Mouse (Mus musculus) forebrain, embryonic 16.5 days (tissue): ENCODE measurements around the gene Ap5s1. TPM values are rescaled to one million over a fixed set of nuclear protein-coding genes. Genes with fewer than 3 reads are reported as not detected.

Source experiments
- ATAC-seq: fragments of 200-750 bp; cut with Nextera tagmentation; 2 replicates; pipeline ENCODE4 v1.8.0; 2017; ENCODE audit warnings: mild to moderate bottlenecking, moderate library complexity
- H3K27ac ChIP-seq: fragments of 300-500 bp; sonication (generic); 2 replicates; pipeline ENCODE4 v1.5.1; 2014; ENCODE audit warnings: low read length, control low read depth
- H3K27me3 ChIP-seq: fragments of 300-500 bp; sonication (generic); replicated peaks from 2 replicates; pipeline ENCODE4 v1.6.1; 2014; ENCODE audit warnings: low read length; ENCODE audit not compliant: control insufficient read depth, insufficient read depth
- H3K36me3 ChIP-seq: fragments of 300-500 bp; sonication (generic); 2 replicates; pipeline ENCODE4 v1.6.1; 2014; ENCODE audit not compliant: control insufficient read depth, insufficient read depth
- H3K4me1 ChIP-seq: fragments of 300-500 bp; sonication (generic); replicated peaks from 2 replicates; pipeline ENCODE4 v1.6.1; 2014; ENCODE audit warnings: low read length; ENCODE audit not compliant: control insufficient read depth, insufficient read depth
- H3K4me2 ChIP-seq: fragments of 300-500 bp; sonication (generic); 2 replicates; pipeline ENCODE4 v1.6.1; 2014; ENCODE audit warnings: mild to moderate bottlenecking, low read length, control low read depth
- H3K4me3 ChIP-seq: fragments of 300-500 bp; sonication (generic); replicated peaks from 2 replicates; pipeline ENCODE4 v1.5.1; 2014; ENCODE audit warnings: mild to moderate bottlenecking, low read length, control low read depth
- H3K9ac ChIP-seq: fragments of 300-500 bp; sonication (generic); replicated peaks from 2 replicates; pipeline ENCODE4 v1.6.1; 2014; ENCODE audit warnings: low read depth, low read length, control low read depth
- H3K9me3 ChIP-seq: fragments of 300-500 bp; sonication (generic); 2 replicates; pipeline ENCODE4 v1.6.1; 2016; ENCODE audit warnings: low read length; ENCODE audit not compliant: control insufficient read depth
- WGBS: fragments of 180-500 bp; shearing (Covaris S2); extraction: QIAGEN DNeasy Blood & Tissue Kit; methylation state at CpG from one replicate; pipeline ENCODE4 v1.1.7; 2014; 5-methylcytosine and 5-hydroxymethylcytosine counted together
- polyA plus RNA-seq: library from polyadenylated mRNA; unstranded; fragments of >200 nt; fragmentation: Nextera tagmentation; extraction: Ambion mirVana; gene quantifications from 2 replicates; pipeline ENCODE4 v1.2.1, GENCODE M21; 2015

Ap5s1 gene
- polyA plus RNA-seq, 1 experiment from 2014 or later, result 40.5 TPM

DNA sequence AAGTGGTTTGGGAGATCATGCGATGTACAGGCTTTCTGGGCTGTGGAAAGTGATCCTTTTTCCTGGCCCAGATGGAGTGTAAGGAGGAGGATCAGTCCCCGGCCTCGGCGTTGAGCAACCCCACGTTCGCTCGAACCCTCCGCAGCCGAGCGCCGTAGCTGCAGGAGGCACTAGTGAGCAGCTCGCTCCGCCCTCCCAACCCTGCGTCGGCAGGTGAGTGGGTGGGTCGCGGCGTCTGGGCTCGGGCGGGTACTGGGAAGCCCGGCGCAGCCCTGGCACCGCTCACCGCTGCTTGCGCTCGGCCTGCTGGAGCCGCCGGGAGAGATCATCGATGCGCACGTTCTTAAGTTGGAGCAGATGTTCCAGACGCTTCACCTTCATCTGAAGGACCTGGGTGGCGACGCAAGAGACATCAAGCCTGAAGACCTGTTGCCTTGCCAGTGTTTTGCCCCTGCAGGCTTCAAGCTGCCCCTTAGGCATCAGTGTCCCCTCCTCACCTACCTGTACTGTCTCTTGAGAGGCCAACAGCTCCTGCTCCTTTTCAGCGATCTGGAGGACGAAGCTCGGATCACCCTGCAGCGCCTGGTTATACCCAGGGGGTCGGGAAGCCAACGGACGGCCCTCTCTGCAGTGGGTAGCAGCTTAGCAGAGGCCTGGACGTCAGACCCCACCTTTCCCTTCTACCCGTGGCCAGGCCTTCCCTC, 35.3 kb upstream of the Ap5s1 start:
- Histone ChIP-seq H3K4me2 (0 out of 2 replicates have a peak overlapping the region, but pooled peaks have one; percentile 8), H3K36me3 (0 out of 2 replicates have a peak, but pooled peaks cover 2% of the 10 kb centered on the region), H3K9ac (0 out of 2 replicates have a peak overlapping the region, but pooled peaks have one; percentile 15), H3K4me1 (peaks cover 16% of the 10 kb centered on the region), H3K27me3 (peaks cover 14% of the 10 kb centered on the region), H3K27ac (no peak overlapping the region), H3K9me3 (no peaks in the 10 kb centered on the region), H3K4me3 (no peak overlapping the region)
- WGBS, result 16% methylated on average over 43 of the region's 43 CpGs
- ATAC-seq, result no peak

DNA sequence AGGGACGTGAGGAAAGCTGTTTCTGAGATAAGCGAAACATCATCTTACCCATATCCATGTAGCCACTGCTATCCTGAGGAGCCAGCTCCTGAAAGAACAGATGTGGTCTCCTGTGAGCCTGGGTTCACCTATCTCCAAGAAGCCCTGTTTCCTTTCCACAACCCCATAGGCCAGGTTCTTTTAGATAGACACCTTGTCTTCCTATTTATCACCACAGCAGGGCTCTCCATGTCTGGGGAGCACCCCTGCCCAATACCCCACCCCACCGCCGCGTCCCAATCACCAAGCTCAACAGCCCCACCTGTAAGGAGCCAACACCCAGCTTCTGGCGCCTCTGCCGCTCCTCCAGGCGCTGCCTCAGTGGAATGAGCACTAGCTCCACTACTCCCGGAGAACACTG, 34.6 kb upstream of the Ap5s1 start:
- Histone ChIP-seq H3K9me3 (no peaks in the 10 kb centered on the region), H3K36me3 (0 out of 2 replicates have a peak, but pooled peaks cover 2% of the 10 kb centered on the region), H3K27ac (no peak overlapping the region), H3K27me3 (peaks cover 14% of the 10 kb centered on the region), H3K4me3 (no peak overlapping the region), H3K4me1 (peaks cover 24% of the 10 kb centered on the region), H3K4me2 (no peak overlapping the region), H3K9ac (no peak overlapping the region)
- ATAC-seq, result no peak
- WGBS, result 52% methylated on average over 9 of the region's 9 CpGs

DNA sequence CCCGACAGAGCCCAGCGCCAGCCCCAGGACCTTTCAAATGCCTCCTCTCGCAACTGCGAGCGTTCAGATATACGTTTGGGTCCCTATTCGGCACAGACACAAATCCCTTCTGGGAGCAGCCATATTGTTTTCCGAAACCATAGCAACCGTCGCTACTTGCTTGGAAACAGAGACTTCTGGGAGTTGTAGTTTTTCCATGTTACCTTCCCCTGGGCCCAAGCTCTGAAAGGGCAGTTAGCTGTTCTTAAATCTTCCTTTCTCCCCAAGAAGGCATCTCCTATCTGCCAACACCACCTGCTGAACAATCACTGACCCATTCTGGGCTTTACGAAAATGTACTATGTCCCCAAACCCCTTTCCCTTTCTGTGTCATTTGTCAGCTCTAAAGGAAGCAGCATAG, 32.2 kb upstream of the Ap5s1 start:
- peak; percentile 79 for ATAC-seq
- no peak overlapping the region for H3K27ac ChIP-seq
- H3K9me3 ChIP-seq, result no peaks in the 10 kb centered on the region
- 5% methylated on average over 11 of the region's 11 CpGs for WGBS
- H3K9ac ChIP-seq, result peak overlapping the region; percentile 38; the same call in 1 of the 2 replicates
- peaks cover 38% of the 10 kb centered on the region for H3K4me1 ChIP-seq
- H3K27me3 ChIP-seq, result peaks cover 14% of the 10 kb centered on the region
- 0 out of 2 replicates have a peak, but pooled peaks cover 2% of the 10 kb centered on the region for H3K36me3 ChIP-seq
- H3K4me3 ChIP-seq, result peak overlapping the region; percentile 45
- H3K4me2 ChIP-seq, result peak overlapping the region; percentile 87

DNA sequence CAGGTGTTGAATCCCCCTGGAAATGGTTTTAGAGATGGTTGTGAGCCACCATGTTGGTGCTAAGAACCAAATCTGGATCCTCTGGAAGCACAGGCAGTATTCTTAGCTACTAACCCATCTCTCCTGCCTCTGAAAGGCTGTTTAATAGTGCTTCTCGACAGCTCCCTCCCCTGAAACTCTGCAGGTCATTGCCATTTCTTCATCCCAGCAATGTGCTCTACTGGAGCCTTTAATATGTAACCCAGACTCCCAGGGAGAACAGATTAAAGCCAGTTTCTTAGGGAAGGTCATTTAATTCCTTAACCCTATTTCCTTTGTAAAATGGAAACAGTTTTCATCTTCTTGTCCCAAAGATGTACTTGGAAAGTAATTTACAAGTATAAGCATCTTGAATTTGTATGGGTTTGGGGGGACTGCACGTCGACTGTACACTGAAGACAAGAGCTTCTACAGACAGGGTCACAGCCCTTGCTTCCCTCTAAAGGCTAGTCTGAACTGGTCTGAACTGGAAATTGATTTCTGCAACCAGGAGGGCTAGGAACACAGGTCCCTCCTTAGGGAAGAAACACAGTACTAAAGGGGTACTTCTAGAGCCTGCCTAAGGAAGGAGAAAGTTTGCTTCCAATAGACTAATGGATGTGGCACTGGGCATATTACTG, 31.5 kb upstream of the Ap5s1 start:
- Histone ChIP-seq H3K27me3 (peaks cover 14% of the 10 kb centered on the region), H3K4me3 (no peak overlapping the region), H3K27ac (no peak overlapping the region), H3K9ac (no peak overlapping the region), H3K9me3 (no peaks in the 10 kb centered on the region), H3K36me3 (0 out of 2 replicates have a peak, but pooled peaks cover 2% of the 10 kb centered on the region), H3K4me1 (peaks cover 38% of the 10 kb centered on the region), H3K4me2 (no peak overlapping the region)
- 66% methylated on average over 3 of the region's 3 CpGs for WGBS
- ATAC-seq, result no peak

DNA sequence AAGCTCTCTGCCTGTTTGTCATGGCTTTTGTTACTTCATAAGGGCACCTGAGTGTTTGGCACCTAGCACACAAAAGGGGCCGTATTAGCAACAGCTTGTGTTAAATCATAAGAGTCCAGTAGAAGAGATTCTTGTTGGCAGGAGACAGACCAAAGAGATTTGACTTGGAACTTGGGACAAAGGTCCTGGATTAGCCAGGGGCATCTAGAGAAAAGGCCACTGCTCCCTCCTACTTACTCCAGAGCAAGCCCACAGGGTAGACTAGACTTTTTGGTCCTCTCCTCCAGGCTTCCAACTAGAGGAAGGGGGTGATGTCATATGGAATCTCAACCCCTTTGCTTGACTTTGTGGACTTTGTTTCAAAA, 31.0 kb upstream of the Ap5s1 start:
- WGBS, result 87% methylated on average over 1 of the region's 1 CpGs
- 0 out of 2 replicates have a peak, but pooled peaks cover 2% of the 10 kb centered on the region for H3K36me3 ChIP-seq
- H3K4me1 ChIP-seq, result peaks cover 38% of the 10 kb centered on the region
- no peak overlapping the region for H3K4me3 ChIP-seq
- peaks cover 11% of the 10 kb centered on the region for H3K27me3 ChIP-seq
- no peaks in the 10 kb centered on the region for H3K9me3 ChIP-seq
- H3K27ac ChIP-seq, result no peak overlapping the region
- no peak overlapping the region for H3K4me2 ChIP-seq
- no peak for ATAC-seq
- H3K9ac ChIP-seq, result no peak overlapping the region

DNA sequence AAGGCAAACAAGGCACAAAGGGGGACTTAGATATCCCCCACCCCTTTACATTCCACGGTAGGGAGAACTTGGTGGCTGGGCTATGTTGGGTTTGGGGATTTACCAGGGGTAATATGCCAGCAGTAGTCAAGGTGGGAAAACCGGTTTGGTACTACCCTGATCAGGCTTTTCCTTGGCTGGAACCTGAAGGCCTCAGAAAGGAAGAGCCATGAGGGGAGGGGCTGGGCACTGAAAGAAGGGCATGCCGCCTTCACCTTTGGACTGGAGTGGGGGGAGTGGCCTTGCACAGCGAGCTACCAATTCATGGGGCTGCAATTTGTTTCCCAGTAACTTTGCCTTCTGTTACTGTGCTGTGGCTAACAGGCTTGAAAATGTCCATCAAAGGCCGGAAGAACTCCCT, 30.4 kb upstream of the Ap5s1 start:
- no peak overlapping the region for H3K4me3 ChIP-seq
- H3K36me3 ChIP-seq, result 0 out of 2 replicates have a peak, but pooled peaks cover 2% of the 10 kb centered on the region
- ATAC-seq, result no peak
- H3K9me3 ChIP-seq, result no peaks in the 10 kb centered on the region
- H3K27me3 ChIP-seq, result peaks cover 10% of the 10 kb centered on the region
- no peak overlapping the region for H3K9ac ChIP-seq
- H3K4me2 ChIP-seq, result no peak overlapping the region
- H3K4me1 ChIP-seq, result peaks cover 38% of the 10 kb centered on the region
- no peak overlapping the region for H3K27ac ChIP-seq
- 67% methylated on average over 5 of the region's 5 CpGs for WGBS

DNA sequence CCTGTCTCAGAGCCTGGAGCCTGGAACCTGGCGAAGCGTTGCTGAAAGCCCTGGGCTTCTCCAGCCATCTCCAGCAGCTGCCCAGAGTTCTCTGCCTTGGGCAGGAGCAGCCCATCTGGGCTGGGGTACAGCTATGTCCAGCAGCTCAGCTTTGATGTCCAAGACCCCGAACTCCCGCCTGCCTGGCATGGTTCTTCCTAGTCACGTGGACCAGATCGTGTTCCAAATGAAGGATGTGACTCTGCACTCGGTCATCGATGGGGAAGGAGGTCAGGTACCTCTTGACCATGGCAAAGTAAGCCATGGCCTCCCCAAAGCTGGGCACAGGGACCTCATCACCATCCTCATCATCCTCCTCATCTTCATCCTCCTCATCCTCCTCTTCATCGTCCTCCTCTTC, 28.9 kb upstream of the Ap5s1 start:
- Histone ChIP-seq H3K27me3 (no peaks in the 10 kb centered on the region), H3K4me2 (peak overlapping the region; percentile 97), H3K9me3 (no peaks in the 10 kb centered on the region), H3K9ac (no peak overlapping the region; the same call in 1 of the 2 replicates), H3K4me1 (peaks cover 38% of the 10 kb centered on the region), H3K27ac (no peak overlapping the region), H3K4me3 (peak overlapping the region; percentile 81), H3K36me3 (no peaks in the 10 kb centered on the region)
- ATAC-seq, result no peak
- WGBS, result 85% methylated on average over 9 of the region's 9 CpGs

DNA sequence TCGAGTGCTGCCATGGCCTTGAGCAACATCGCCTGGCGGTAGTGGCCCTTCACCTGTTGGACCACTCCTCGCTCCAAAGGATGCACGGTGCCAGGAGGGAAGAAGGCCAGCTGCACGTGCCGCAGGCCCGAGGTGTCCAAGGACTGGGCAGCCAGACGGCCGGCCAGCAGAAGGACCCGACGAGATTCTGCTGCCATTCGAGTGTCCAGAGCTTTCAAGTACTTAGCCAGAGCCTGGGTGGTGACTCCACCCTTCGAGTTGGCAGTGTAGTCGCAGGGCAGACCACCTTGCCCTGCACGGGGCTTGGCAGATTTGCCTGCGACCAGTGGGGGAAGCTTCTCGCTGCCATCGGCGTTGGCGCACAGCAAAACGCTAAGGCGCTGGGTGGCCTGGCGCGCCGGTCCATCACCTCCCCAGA, 28.0 kb upstream of the Ap5s1 start:
- WGBS, result 15% methylated on average over 26 of the region's 26 CpGs
- no peak for ATAC-seq
- Histone ChIP-seq H3K4me3 (peak overlapping the region; percentile 81), H3K9me3 (no peaks in the 10 kb centered on the region), H3K27me3 (no peaks in the 10 kb centered on the region), H3K4me2 (peak overlapping the region; percentile 97), H3K27ac (peak overlapping the region; percentile 94; the same call in 1 of the 2 replicates), H3K9ac (peak overlapping the region; percentile 96), H3K4me1 (peaks cover 38% of the 10 kb centered on the region), H3K36me3 (no peaks in the 10 kb centered on the region)

DNA sequence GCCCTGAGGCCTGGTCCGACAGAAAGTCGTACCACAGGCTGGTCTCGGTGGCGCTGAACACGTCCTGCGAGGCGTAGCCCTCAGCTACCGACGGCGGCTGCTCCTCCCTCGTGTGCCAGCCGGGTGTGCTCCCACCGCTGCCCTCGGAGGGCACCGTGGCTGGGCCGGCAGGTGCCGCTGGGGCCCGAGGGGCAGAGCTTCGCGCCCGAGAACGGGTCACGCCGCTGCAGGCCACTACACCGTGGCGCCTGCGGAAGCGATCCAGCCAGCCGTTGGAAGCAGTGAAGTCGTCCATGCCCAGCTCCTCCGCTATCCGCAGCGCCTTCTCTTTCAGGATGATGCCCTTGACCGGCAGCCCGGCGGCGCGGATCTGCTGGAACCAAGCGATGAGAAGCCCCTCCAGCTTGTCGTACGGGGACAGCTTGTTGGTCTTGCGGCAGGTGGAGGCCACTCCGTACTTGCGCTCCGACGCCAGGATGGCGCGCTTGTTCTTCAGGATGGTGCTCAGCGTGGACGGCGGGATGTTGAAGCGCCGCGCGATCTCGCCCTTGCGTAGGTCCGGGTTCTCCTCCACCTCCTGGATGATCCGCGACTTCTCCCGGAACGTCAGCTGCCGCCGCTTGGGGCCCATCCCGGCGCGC, 27.5 kb upstream of the Ap5s1 start:
- Histone ChIP-seq H3K27ac (peak overlapping the region; percentile 94), H3K4me1 (peaks cover 33% of the 10 kb centered on the region), H3K9me3 (no peaks in the 10 kb centered on the region), H3K4me3 (peak overlapping the region; percentile 81), H3K36me3 (no peaks in the 10 kb centered on the region), H3K27me3 (no peaks in the 10 kb centered on the region), H3K9ac (peak overlapping the region; percentile 96), H3K4me2 (peak overlapping the region; percentile 97)
- peak; percentile 34 for ATAC-seq
- WGBS, result under 1% methylated on average over 65 of the region's 67 CpGs
